Mouse (Mus musculus) embryonic facial prominence, embryonic 14.5 days (tissue): ENCODE data around the gene Abcg5. TPM values are rescaled to one million over a fixed set of nuclear protein-coding genes. Genes with fewer than 3 reads are reported as not detected.

ENCODE experiments used
- ATAC-seq: fragments of 200-750 bp; cut with Nextera tagmentation; 2 replicates; pipeline ENCODE4 v1.8.0; 2017; ENCODE audit warnings: low read depth, moderate number of reproducible peaks, moderate TSS enrichment
- DNase-seq: peaks from one replicate; pipeline ENCODE4 v3.0.0-alpha.2; 2015; ENCODE audit warnings: low spot score
- H3K27ac ChIP-seq: fragments of 300-500 bp; sonication (generic); replicated peaks from 2 replicates; pipeline ENCODE4 v1.5.1; 2014; ENCODE audit warnings: low read depth, mild to moderate bottlenecking, low read length, moderate library complexity
- H3K27me3 ChIP-seq: fragments of 300-500 bp; sonication (generic); replicated peaks from 2 replicates; pipeline ENCODE4 v1.6.1; 2014; ENCODE audit warnings: low read length; ENCODE audit not compliant: control insufficient read depth, insufficient read depth
- H3K36me3 ChIP-seq: fragments of 300-500 bp; sonication (generic); 2 replicates; pipeline ENCODE4 v1.6.1; 2014; ENCODE audit warnings: low read length, mixed read lengths; ENCODE audit not compliant: control insufficient read depth, insufficient read depth
- H3K4me1 ChIP-seq: fragments of 300-500 bp; sonication (generic); 2 replicates; pipeline ENCODE4 v1.6.1; 2014; ENCODE audit warnings: antibody characterized with exemption, low read length; ENCODE audit not compliant: control insufficient read depth, insufficient read depth
- H3K4me2 ChIP-seq: fragments of 300-500 bp; sonication (generic); 2 replicates; pipeline ENCODE4 v1.6.1; 2014; ENCODE audit warnings: low read depth, mild to moderate bottlenecking, low read length, moderate library complexity, mixed read lengths
- H3K4me3 ChIP-seq: fragments of 300-500 bp; sonication (generic); 2 replicates; pipeline ENCODE4 v1.5.1; 2014; ENCODE audit warnings: low read depth, mild to moderate bottlenecking, low read length
- H3K9ac ChIP-seq: fragments of 300-500 bp; sonication (generic); 2 replicates; pipeline ENCODE4 v1.6.1; 2014; ENCODE audit warnings: low read depth, mild to moderate bottlenecking, low read length, moderate library complexity, mixed read lengths
- H3K9me3 ChIP-seq: fragments of 300-500 bp; sonication (generic); 2 replicates; pipeline ENCODE4 v1.6.1; 2016; ENCODE audit warnings: low read length; ENCODE audit not compliant: control insufficient read depth
- WGBS: fragments of 180-500 bp; shearing (Covaris S2); extraction: QIAGEN DNeasy Blood & Tissue Kit; methylation state at CpG from one replicate; pipeline ENCODE4 v1.1.7; 2014; 5-methylcytosine and 5-hydroxymethylcytosine counted together
- polyA plus RNA-seq: library from polyadenylated mRNA; unstranded; fragments of >200 nt; fragmentation: Nextera tagmentation; extraction: Ambion mirVana; gene quantifications from 2 replicates; pipeline ENCODE4 v1.2.1, GENCODE M21; 2014

The Abcg5 gene
- polyA plus RNA-seq, 1 experiment from 2014 or later: 1.4 TPM

GRCm38 (mm10) chr17:84611500-84611899, 71.3 kb downstream of the Abcg5 start:
- Histone ChIP-seq H3K4me1 (0 out of 2 replicates have a peak, but pooled peaks cover 7% of the 10 kb centered on the region), H3K27me3 (no peaks in the 10 kb centered on the region), H3K36me3 (peaks cover 47% of the 10 kb centered on the region), H3K9me3 (no peaks in the 10 kb centered on the region), H3K4me3 (no peak overlapping the region), H3K9ac (no peak overlapping the region), H3K27ac (no peak overlapping the region), H3K4me2 (no peak overlapping the region)
- DNase-seq (no peak), ATAC-seq (no peak)
- 46% methylated on average over 9 of the region's 9 CpGs for WGBS

- Histone ChIP-seq H3K9ac (no peak overlapping the region), H3K27me3 (no peaks in the 10 kb centered on the region), H3K9me3 (no peaks in the 10 kb centered on the region), H3K27ac (no peak overlapping the region), H3K4me3 (no peak overlapping the region), H3K4me2 (no peak overlapping the region), H3K4me1 (0 out of 2 replicates have a peak, but pooled peaks cover 7% of the 10 kb centered on the region), H3K36me3 (peaks cover 34% of the 10 kb centered on the region)
- DNase-seq (no peak), ATAC-seq (no peak)
- 79% methylated on average over 4 of the region's 4 CpGs for WGBS
Observed at GRCm38 (mm10) chr17:84608606-84609005, 74.2 kb downstream of the Abcg5 start.

Other genes with a start within 250 kb of the Abcg5 start
- gene Thada, start 216.8 kb downstream of the Abcg5 start, polyA plus RNA-seq: 6.2 and 6.9 TPM in 2 replicates
- gene Plekhh2, start 171.1 kb downstream of the Abcg5 start, polyA plus RNA-seq: 8.0 and 9.0 TPM in 2 replicates
- 28.3 and 32.7 TPM in 2 replicates for gene Dync2li1, start 56.5 kb downstream of the Abcg5 start, polyA plus RNA-seq
- 0.13 and 0.14 TPM in 2 replicates for gene Abcg8, start 6.7 kb downstream of the Abcg5 start, polyA plus RNA-seq
- gene Lrpprc, start 107.8 kb upstream of the Abcg5 start, polyA plus RNA-seq: 37.8 and 43.2 TPM in 2 replicates